Mouse (Mus musculus): Measurements from ENCODE around the gene Clec11a. TPM values are rescaled to one million over a fixed set of nuclear protein-coding genes. Genes with fewer than 3 reads are reported as not detected.

The Clec11a gene
- total RNA-seq, 2 experiments from 2014 or later, result 0.74 to 4.3 TPM

Other genes with a start within 250 kb of the Clec11a start
- not detected in 2 replicates for gene Klk1b21, start 204.6 kb downstream of the Clec11a start, total RNA-seq (2014; fragmentation: Nextera tagmentation)
- gene Klk1b21, start 204.6 kb downstream of the Clec11a start, total RNA-seq (2017), result not detected in 2 replicates
- not detected in 2 replicates for gene Klk1b22, start 194.2 kb downstream of the Clec11a start, total RNA-seq (2014; fragmentation: Nextera tagmentation)
- not detected in 2 replicates for gene Klk1b22, start 194.2 kb downstream of the Clec11a start, total RNA-seq (2017)
- not detected in 2 replicates for gene Klk1b16, start 170.1 kb downstream of the Clec11a start, total RNA-seq (2014; fragmentation: Nextera tagmentation)
- not detected in 2 replicates for gene Klk1b16, start 170.1 kb downstream of the Clec11a start, total RNA-seq (2017)
- not detected in 2 replicates for gene Klk1b24, start 118.7 kb downstream of the Clec11a start, total RNA-seq (2014; fragmentation: Nextera tagmentation)
- gene Klk1b24, start 118.7 kb downstream of the Clec11a start, total RNA-seq (2017), result not detected in 2 replicates
- gene Klk1b3, start 108.7 kb downstream of the Clec11a start, total RNA-seq (2014; fragmentation: Nextera tagmentation), result not detected in 2 replicates
- not detected in 2 replicates for gene Klk1b3, start 108.7 kb downstream of the Clec11a start, total RNA-seq (2017)
- not detected in 2 replicates for gene Klk1b4, start 99.5 kb downstream of the Clec11a start, total RNA-seq (2014; fragmentation: Nextera tagmentation)
- not detected in 2 replicates for gene Klk1b4, start 99.5 kb downstream of the Clec11a start, total RNA-seq (2017)
- not detected in 2 replicates for gene Klk1b5, start 91.0 kb downstream of the Clec11a start, total RNA-seq (2014; fragmentation: Nextera tagmentation)
- gene Klk1b5, start 91.0 kb downstream of the Clec11a start, total RNA-seq (2017), result not detected in 2 replicates
- gene Klk1, start 81.5 kb downstream of the Clec11a start, total RNA-seq (2014; fragmentation: Nextera tagmentation), result not detected in 2 replicates
- not detected in 2 replicates for gene Klk1, start 81.5 kb downstream of the Clec11a start, total RNA-seq (2017)
- gene Gm36864, start 70.7 kb downstream of the Clec11a start, total RNA-seq (2014; fragmentation: Nextera tagmentation), result not detected in 2 replicates
- gene Gm36864, start 70.7 kb downstream of the Clec11a start, total RNA-seq (2017), result not detected in 2 replicates
- 1.2 TPM in 1 of 2 replicates, not detected in the other for gene 1700028J19Rik, start 60.2 kb downstream of the Clec11a start, total RNA-seq (2014; fragmentation: Nextera tagmentation)
- 0.46 TPM in 1 of 2 replicates, not detected in the other for gene 1700028J19Rik, start 60.2 kb downstream of the Clec11a start, total RNA-seq (2017)
- 93.5 and 176 TPM in 2 replicates for gene 2410002F23Rik, start 60.2 kb downstream of the Clec11a start, total RNA-seq (2014; fragmentation: Nextera tagmentation)
- 77.1 and 113 TPM in 2 replicates for gene 2410002F23Rik, start 60.2 kb downstream of the Clec11a start, total RNA-seq (2017)
- gene Acp4, start 49.5 kb downstream of the Clec11a start, total RNA-seq (2014; fragmentation: Nextera tagmentation), result not detected in 2 replicates
- not detected in 2 replicates for gene Acp4, start 49.5 kb downstream of the Clec11a start, total RNA-seq (2017)
- not detected in 2 replicates for gene Gm15517, start 45.5 kb downstream of the Clec11a start, total RNA-seq (2014; fragmentation: Nextera tagmentation)
- not detected in 2 replicates for gene Gm15517, start 45.5 kb downstream of the Clec11a start, total RNA-seq (2017)
- 0.22 and 1.3 TPM in 2 replicates for gene Shank1, start 3.4 kb upstream of the Clec11a start, total RNA-seq (2014; fragmentation: Nextera tagmentation)
- gene Shank1, start 3.4 kb upstream of the Clec11a start, total RNA-seq (2017), result 0.27 TPM in 1 of 2 replicates, not detected in the other
- not detected in 2 replicates for gene Syt3, start 77.2 kb upstream of the Clec11a start, total RNA-seq (2014; fragmentation: Nextera tagmentation)
- gene Syt3, start 77.2 kb upstream of the Clec11a start, total RNA-seq (2017), result 0.61 TPM in 1 of 2 replicates, not detected in the other
- gene 1700008O03Rik, start 78.9 kb upstream of the Clec11a start, total RNA-seq (2014; fragmentation: Nextera tagmentation), result not detected in 2 replicates
- 0.65 TPM in 1 of 2 replicates, not detected in the other for gene 1700008O03Rik, start 78.9 kb upstream of the Clec11a start, total RNA-seq (2017)
- not detected in 2 replicates for gene Lrrc4b, start 122.1 kb upstream of the Clec11a start, total RNA-seq (2014; fragmentation: Nextera tagmentation)
- gene Lrrc4b, start 122.1 kb upstream of the Clec11a start, total RNA-seq (2017), result not detected in 2 replicates
- not detected in 2 replicates for gene Aspdh, start 158.5 kb upstream of the Clec11a start, total RNA-seq (2014; fragmentation: Nextera tagmentation)
- gene Aspdh, start 158.5 kb upstream of the Clec11a start, total RNA-seq (2017), result not detected in 2 replicates
- gene Josd2, start 161.1 kb upstream of the Clec11a start, total RNA-seq (2014; fragmentation: Nextera tagmentation), result 73.4 and 96.5 TPM in 2 replicates
- 25.0 and 30.6 TPM in 2 replicates for gene Josd2, start 161.1 kb upstream of the Clec11a start, total RNA-seq (2017)
- gene Emc10, start 189.6 kb upstream of the Clec11a start, total RNA-seq (2014; fragmentation: Nextera tagmentation), result 62.8 and 83.9 TPM in 2 replicates
- 30.1 and 31.1 TPM in 2 replicates for gene Emc10, start 189.6 kb upstream of the Clec11a start, total RNA-seq (2017)
- not detected in 2 replicates for gene Fam71e1, start 189.7 kb upstream of the Clec11a start, total RNA-seq (2014; fragmentation: Nextera tagmentation)
- 0.75 TPM in 1 of 2 replicates, not detected in the other for gene Fam71e1, start 189.7 kb upstream of the Clec11a start, total RNA-seq (2017)
- 0.48 TPM in 1 of 2 replicates, not detected in the other for gene Mybpc2, start 217.8 kb upstream of the Clec11a start, total RNA-seq (2014; fragmentation: Nextera tagmentation)
- not detected in 2 replicates for gene Mybpc2, start 217.8 kb upstream of the Clec11a start, total RNA-seq (2017)
- 0.67 and 4.7 TPM in 2 replicates for gene Spib, start 225.2 kb upstream of the Clec11a start, total RNA-seq (2014; fragmentation: Nextera tagmentation)
- not detected in 2 replicates for gene Spib, start 225.2 kb upstream of the Clec11a start, total RNA-seq (2017)
- gene Pold1, start 241.9 kb upstream of the Clec11a start, total RNA-seq (2014; fragmentation: Nextera tagmentation), result 194 and 214 TPM in 2 replicates
- gene Pold1, start 241.9 kb upstream of the Clec11a start, total RNA-seq (2017), result 61.0 and 90.8 TPM in 2 replicates
- gene Nr1h2, start 247.0 kb upstream of the Clec11a start, total RNA-seq (2014; fragmentation: Nextera tagmentation), result 68.7 and 69.2 TPM in 2 replicates
- gene Nr1h2, start 247.0 kb upstream of the Clec11a start, total RNA-seq (2017), result 28.8 and 59.9 TPM in 2 replicates

Data from megakaryocyte-erythroid progenitor cell, adult 5-6 weeks (primary cell).